Mouse (Mus musculus) cortical plate, adult 2 months (tissue): ENCODE measurements around the gene Cd200. TPM values are rescaled to one million over a fixed set of nuclear protein-coding genes. Genes with fewer than 3 reads are reported as not detected.
"Not testable (repeated sequence)": the region's sequence is repeated elsewhere in the genome, so short reads cannot be mapped to it uniquely, and the experiment has no call there.

ENCODE experiments used
- H3K27ac ChIP-seq: fragments of 200-500 bp; 2 replicates; pipeline ENCODE4 v1.5.1; 2012; ENCODE audit warnings: low read length, control low read depth, inconsistent platforms; ENCODE audit not compliant: insufficient read depth
- H3K4me1 ChIP-seq: fragments of 200-500 bp; 2 replicates; pipeline ENCODE4 v1.6.1; 2011; ENCODE audit warnings: low read length; ENCODE audit not compliant: control insufficient read depth, insufficient read depth
- H3K4me3 ChIP-seq: fragments of 200-500 bp; 2 replicates; pipeline ENCODE4 v1.5.1; 2011; ENCODE audit warnings: mild to moderate bottlenecking, low read length, control low read depth; ENCODE audit not compliant: insufficient read depth
- CTCF ChIP-seq: fragments of 200-500 bp; IDR thresholded peaks from 2 replicates; pipeline ENCODE4 v1.5.1; 2011; ENCODE audit warnings: mild to moderate bottlenecking, control low read depth, low read length; ENCODE audit not compliant: insufficient read depth; ENCODE audit errors: extremely low read depth
- POLR2A ChIP-seq: fragments of 200-500 bp; IDR thresholded peaks from 2 replicates; pipeline ENCODE4 v1.6.1; 2011; ENCODE audit warnings: mild to moderate bottlenecking, low read length, control low read depth; ENCODE audit not compliant: insufficient read depth; ENCODE audit errors: extremely low read depth
- polyA plus RNA-seq: library from polyadenylated mRNA; depleted of rRNA; stranded (reverse); fragments of >200 nt; gene quantifications from 2 replicates; pipeline ENCODE4 v1.2.3, GENCODE M21; 2012; rRNA removed

The Cd200 gene
- 101 and 102 TPM in 2 replicates for polyA plus RNA-seq

DNA sequence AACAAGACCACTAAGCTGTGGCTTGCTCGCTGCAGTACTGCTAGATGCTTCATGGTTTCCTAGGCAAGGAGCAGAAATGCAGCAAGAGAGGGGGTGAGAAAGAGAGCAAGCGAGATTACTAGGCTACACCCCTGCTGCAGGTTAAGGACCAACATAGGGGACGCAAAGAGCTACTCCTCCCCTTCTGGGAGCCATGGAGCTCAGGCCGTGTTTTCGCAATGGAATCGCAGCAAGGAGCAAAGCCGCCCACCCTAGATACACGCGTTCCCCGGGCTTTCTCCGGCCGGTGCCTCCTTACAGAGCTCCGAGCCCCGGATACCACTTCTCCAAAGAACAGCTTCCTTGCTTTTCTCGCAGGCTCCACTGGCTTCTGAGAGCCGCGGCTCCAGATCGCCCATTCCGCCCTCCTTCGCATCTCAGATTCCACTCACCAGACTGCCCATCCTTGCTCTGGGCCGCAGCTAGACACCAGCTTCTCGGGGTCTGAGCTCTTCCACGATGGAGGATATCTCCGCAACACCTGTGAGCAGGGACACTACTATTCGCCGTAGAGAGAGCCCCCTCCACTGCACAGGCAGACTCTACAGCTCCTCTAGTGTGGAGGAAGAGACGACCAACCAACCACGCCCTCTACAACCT, at the start of gene Cd200:
Gene Cd200, minus strand, starts transcription at position 629 of the 639 bp plus-strand sequence.
- Histone ChIP-seq H3K4me3 (peak within 1 kb of the TSS; percentile 85), H3K27ac (peak within 1 kb of the TSS; percentile 85), H3K4me1 (peaks cover 2% of the 10 kb centered on the region)
- 0 out of 2 replicates have a peak, but pooled peaks have one; percentile 20 for TF ChIP-seq CTCF
- TF ChIP-seq POLR2A, result peak; percentile 93

DNA sequence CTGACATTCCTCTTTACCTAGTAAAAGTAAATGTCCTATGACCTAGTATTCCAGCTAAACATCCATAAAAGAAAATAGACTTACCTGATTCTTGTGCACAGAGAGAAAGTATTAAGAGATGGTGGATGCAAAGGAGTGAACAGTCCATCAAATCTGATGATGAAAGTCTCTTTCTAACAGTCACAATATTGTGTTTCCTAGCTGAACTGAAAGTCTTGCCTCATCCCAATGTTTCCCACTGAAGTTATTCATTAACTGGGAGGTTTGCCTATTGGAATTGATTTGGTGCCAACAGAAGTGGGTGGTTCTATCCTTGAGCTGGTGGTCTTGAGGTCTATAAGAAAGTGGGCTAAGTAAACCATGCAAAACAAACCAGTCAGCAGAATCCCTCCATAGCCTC, 45.9 kb upstream of the Cd200 start:
- H3K4me3 ChIP-seq, result no peak overlapping the region
- H3K4me1 ChIP-seq, result no peaks in the 10 kb centered on the region
- H3K27ac ChIP-seq, result no peak overlapping the region
- no peak for TF ChIP-seq CTCF
- TF ChIP-seq POLR2A, result no peak

DNA sequence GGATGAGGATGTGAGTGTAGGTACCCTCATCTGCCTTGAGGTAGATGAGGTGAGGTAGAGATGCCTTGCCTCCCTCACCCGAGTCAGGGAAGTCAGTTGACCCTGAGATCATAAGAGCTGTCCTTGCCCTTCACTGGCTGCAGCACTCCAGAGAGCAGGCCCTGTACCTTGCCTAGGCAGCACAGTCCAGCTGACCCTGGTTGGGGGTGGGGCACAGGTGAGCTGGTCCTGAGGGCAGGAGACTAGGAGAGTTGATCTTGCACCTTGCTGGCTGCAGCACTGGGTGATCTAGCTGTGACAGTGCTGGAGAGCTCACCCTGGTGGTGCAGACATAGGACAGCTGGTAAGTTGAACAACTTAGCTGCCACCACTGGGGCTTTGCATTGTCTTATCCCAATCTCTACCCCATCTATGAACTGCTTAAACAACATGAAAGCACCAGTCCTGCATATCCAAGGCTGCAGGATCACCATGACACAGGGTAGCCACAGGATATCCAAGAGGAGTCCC, 28.4 kb upstream of the Cd200 start:
- H3K27ac ChIP-seq, result no peak overlapping the region
- H3K4me1 ChIP-seq, result no peaks in the 10 kb centered on the region
- TF ChIP-seq POLR2A (no peak), CTCF (no peak)
- H3K4me3 ChIP-seq, result no peak overlapping the region

DNA sequence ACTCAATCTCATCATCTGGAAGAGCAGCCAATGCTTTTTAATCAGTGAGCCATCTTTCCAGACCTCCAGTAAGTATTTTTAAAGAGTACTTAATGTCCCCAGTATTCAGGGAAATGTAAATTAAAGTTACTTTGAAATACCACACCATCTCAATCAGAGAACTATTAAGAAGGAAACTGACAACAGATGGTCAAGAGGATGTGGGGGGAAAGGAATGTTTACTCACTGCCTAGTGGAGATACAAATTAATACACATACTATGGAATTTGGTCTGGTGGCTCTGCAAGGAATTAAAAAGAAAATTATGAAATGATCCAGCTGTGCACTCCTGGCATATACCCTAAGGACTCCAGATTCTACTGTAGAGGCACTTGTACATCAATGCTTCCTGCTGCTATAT, 26.7 kb upstream of the Cd200 start:
- H3K4me3 ChIP-seq, result no peak overlapping the region
- no peak for TF ChIP-seq POLR2A
- no peak overlapping the region for H3K27ac ChIP-seq
- H3K4me1 ChIP-seq, result no peaks in the 10 kb centered on the region

DNA sequence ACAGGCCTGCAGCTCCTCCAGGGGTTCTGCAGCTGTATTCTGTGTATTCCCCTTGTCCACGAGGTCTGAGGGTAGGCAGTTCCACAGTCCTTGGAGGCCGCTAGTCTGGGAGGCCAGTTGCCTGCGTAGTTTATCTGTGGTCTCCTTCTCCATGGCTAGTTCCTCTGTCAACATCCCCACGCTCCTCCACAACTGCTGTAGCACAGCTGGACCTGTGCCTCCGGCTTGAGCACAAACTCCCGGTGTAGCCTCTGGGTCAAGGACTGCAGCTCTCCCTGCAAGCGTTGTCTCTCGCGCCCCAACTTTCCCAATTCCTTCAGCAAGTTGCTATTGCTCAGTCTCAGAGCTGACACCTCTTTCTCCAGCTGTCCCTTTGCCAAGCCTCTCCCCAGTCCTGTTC, 18.8 kb upstream of the Cd200 start:
- no peaks in the 10 kb centered on the region for H3K4me1 ChIP-seq
- H3K27ac ChIP-seq, result no peak overlapping the region
- TF ChIP-seq CTCF (no peak), POLR2A (no peak)
- H3K4me3 ChIP-seq, result no peak overlapping the region

DNA sequence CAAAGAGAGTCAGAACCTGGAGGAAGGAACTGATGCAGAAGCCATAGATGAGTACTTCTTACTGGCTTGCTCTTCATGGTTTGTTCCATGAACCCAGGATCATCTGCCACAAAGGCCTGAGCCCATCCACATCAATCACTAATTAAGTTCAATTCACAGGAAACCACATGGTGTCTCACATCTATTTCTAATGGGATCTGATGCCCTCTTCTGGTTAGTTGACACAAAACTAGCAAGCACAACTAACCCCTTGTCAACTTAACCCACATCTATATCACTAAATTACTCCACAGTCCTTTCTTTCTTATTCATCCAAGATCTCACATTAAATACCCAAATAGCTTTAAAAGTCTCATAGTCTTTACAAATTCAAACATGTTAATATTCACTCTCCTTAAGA, 4.6 kb upstream of the Cd200 start:
- TF ChIP-seq POLR2A (no peak), CTCF (no peak)
- H3K27ac ChIP-seq, result no peak overlapping the region

DNA sequence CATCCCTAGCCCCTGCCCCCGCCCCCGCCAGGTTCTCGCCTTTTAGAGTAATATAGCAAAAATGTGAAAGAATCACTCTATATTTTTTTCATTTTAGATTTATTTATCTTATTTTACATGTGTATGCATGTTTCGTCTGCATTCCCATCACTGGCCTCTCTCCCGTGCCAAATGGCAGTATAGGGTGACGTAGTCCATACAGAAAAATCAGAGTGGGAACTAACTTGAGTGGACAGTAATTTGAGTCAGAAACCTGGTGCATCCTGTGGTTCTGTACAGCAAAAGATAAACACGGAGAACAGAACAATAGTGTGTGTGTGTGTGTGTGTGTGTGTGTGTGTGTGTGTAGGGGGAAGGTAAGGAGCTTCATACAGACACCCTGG, 202 bp upstream of the Cd200 start:
- not testable (repeated sequence) for H3K27ac ChIP-seq, H3K4me1 ChIP-seq
- H3K4me3 ChIP-seq, result peak overlapping the region; percentile 85

More for the DNA sequence above, 4.6 kb upstream of the Cd200 start:
- H3K4me1 ChIP-seq, result no peaks in the 10 kb centered on the region
- H3K4me3 ChIP-seq, result no peak overlapping the region

DNA sequence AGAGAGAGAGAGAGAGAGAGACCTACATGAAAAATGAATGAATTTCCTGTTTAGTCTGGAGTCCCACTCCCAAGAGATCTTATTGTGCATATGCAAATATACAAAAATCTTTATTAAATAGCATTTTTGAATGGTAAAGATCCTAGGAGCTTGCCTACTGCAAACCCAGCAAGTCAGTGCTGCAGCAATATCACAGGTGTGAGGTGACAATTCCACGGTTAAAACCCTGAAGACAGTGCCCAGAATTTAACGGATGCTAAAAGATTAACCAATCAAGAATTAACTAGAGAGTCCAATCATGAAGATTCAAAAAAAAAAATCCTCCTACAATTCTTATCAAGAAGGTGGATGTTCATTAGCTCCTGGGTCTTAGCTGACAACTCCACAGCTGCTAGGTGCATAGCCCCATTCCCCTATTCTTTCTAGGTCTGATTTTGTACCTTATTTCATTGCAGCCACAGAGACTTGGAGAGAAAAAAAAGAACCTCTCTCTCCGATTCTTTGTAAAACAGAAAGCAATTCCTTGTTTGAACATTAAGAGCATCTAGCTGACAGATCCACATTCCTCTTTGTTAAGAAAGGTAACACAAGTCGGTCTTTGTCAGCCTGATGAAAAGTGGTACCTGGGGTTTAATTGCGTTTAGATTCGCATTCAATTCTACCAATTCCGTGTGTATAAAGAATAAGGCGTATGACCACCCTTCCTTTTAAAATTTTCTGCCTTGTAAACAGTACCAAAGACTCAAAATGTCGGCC, 1.0 kb downstream of the Cd200 start:
- TF ChIP-seq CTCF (no peak), POLR2A (no peak)
- H3K4me3 ChIP-seq, result peak overlapping the region; percentile 85
- peaks cover 2% of the 10 kb centered on the region for H3K4me1 ChIP-seq
- H3K27ac ChIP-seq, result peak overlapping the region; percentile 85

DNA sequence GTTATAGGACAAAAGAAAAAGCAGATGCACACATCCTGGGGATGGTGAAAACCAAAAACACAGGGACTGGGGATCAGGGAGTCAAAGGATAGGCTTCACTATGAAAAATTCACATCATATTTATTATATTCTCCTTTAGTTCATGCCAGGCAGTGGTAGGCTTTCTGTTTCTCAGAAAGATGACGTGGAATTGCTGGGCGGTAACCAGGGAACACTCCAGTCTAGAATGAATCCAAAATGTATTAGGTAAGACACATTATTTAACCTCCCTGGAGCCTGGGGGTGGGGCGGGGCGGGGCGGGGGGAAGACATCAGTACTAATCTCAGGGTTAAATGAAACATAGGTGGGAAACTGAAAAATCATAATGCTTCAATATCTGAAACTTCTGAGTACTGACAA, 1.8 kb downstream of the Cd200 start:
- Histone ChIP-seq H3K27ac (no peak overlapping the region), H3K4me3 (peak overlapping the region; percentile 85; the same call in 1 of the 2 replicates), H3K4me1 (peaks cover 2% of the 10 kb centered on the region)
- TF ChIP-seq POLR2A (no peak), CTCF (no peak)

DNA sequence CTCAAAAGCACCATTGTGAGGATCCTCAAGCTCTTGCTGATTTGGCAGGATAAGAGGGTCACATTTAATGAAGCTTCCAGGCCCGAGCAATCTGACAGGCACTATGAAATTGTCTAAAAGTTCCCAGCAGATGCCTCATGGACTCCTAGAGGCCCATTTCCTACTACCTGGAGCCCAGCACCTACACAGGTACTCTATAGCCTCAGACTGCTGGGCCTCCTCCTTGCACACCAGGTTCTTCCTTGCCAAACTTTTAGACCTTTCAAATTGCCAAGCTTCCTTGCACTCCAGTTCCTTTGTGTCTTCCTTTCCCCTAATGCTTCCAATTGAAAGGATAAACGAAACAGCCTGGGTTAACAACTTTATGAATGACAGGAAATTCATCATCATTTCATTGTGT, 5.9 kb downstream of the Cd200 start:
- Histone ChIP-seq H3K4me1 (peaks cover 9% of the 10 kb centered on the region), H3K4me3 (no peak overlapping the region), H3K27ac (no peak overlapping the region)
- TF ChIP-seq POLR2A, result no peak
- no peak for TF ChIP-seq CTCF
